8 mouse cellular contexts compared by ENCODE assay signal in the genomic region with DNA sequence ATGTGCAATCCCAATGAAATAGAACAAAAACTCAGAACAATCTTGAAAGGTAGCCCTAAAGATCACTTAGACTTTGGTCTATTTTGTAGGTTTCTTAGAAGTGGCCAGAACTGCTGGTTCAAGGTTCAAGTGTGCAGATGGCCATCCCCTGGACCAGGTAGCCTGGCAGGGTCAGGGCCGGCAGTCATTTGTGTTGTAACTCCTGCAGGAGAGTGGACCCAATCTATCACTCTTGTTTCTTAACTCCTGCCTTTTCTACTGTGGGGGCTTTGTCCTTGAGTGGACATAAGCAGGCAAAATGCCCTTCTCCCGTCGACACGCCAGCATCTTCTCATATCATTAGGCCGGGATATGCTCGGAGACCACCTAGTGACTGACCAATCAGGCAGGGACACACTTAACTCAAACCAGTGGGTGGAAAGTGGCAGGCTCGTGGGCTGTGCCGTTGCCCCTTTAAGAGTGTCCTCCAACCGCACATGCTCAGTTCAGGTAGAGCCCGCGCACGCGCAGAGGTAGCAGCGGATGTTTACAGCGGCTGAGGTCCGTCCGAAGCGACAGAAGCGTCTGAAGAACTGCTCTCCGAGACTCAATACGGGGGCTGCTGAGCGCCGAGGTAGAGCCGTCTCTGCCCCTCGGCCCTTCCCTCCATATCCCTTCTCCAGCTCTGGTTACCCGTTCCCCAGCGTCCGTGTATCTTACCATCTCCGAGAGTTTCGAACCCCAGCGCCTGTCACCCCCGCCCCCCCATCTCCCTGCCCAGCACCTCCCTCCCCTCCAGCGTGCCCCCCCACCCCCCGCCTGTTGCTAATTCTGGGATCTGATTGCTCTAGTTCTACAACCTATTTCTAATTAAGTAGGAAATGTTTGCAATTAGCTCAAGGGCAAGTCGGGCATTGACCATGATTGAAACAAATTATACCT. TPM values are rescaled to one million over a fixed set of nuclear protein-coding genes. Genes with fewer than 3 reads are reported as not detected.
A peak's percentile ranks its signal among the peaks of the same experiment; 100 is the strongest.
DNase-seq lines count a peak whose midpoint lies in the region; ATAC-seq and TF ChIP-seq lines count a peak whose summit lies in the region.

A gene (plus strand): TSS at position 483 of the 921 bp plus-strand sequence.

- under 1% methylated on average over 35 of the region's 35 CpGs for WGBS in kidney, embryonic 14.5 days
- under 1% methylated on average over 35 of the region's 35 CpGs for WGBS in limb, embryonic 15.5 days

- peak; percentile 94 for DNase-seq in A20 (ENCODE audit: low read depth, low spot score)
- DNase-seq in heart, adult 9 months (ENCODE audit: low spot score in 2 of 2), result peak; percentile 94 to 95
- DNase-seq in monocyte, adult 2 months (ENCODE audit: low read depth in 1 of 2, low spot score in 2 of 2), result peak; percentile 41 to 63
- peak; percentile 92 to 94 for DNase-seq in spleen, postnatal 36 days (ENCODE audit: low spot score in 2 of 2)

- H3K36me3 ChIP-seq in kidney, embryonic 14.5 days (ENCODE audit: control insufficient read depth, insufficient read depth, low read length), result peaks cover 8% of the 10 kb centered on the region; the same call in 1 of the 2 replicates
- peaks cover 8% of the 10 kb centered on the region for H3K36me3 ChIP-seq in limb, embryonic 15.5 days

- peaks cover 8% of the 10 kb centered on the region for H3K4me1 ChIP-seq in bone marrow macrophage, adult 2 months (ENCODE audit: control insufficient read depth, insufficient read depth, low read length)
- H3K4me1 ChIP-seq in embryonic fibroblast, embryonic 13.5 days (ENCODE audit: control insufficient read depth, insufficient read depth, low read length), result no peaks in the 10 kb centered on the region
- H3K4me1 ChIP-seq in kidney, embryonic 14.5 days (ENCODE audit: control insufficient read depth, insufficient read depth, low read length), result no peaks in the 10 kb centered on the region; the same call in 1 of the 2 replicates
- H3K4me1 ChIP-seq in limb, embryonic 15.5 days, result peaks cover 8% of the 10 kb centered on the region

- H3K4me2 ChIP-seq in kidney, embryonic 14.5 days (replicated peaks; ENCODE audit: low read depth, low read length), result peak within 1 kb of the TSS; percentile 71
- peak within 1 kb of the TSS; percentile 53 for H3K4me2 ChIP-seq in limb, embryonic 15.5 days

- H3K4me3 ChIP-seq in bone marrow macrophage, adult 2 months (ENCODE audit: insufficient read depth, low read length), result peak within 1 kb of the TSS; percentile 81
- H3K4me3 ChIP-seq in embryonic fibroblast, embryonic 13.5 days (ENCODE audit: insufficient read depth, low read length), result peak within 1 kb of the TSS; percentile 70
- peak within 1 kb of the TSS; percentile 71 for H3K4me3 ChIP-seq in kidney, embryonic 14.5 days (ENCODE audit: low read length)
- H3K4me3 ChIP-seq in limb, embryonic 15.5 days, result peak within 1 kb of the TSS; percentile 76

- TF ChIP-seq POLR2A in bone marrow macrophage, adult 2 months (IDR thresholded peaks at IDR 0.05; ENCODE audit: borderline replicate concordance, low read depth, low read length), result no peak
- TF ChIP-seq POLR2A in embryonic fibroblast, embryonic 13.5 days (IDR thresholded peaks at IDR 0.05; ENCODE audit: low read depth, low read length), result peak; percentile 85

- H3K27me3 ChIP-seq in kidney, embryonic 14.5 days (ENCODE audit: control insufficient read depth, insufficient read depth, low read length), result no peaks in the 10 kb centered on the region
- H3K27me3 ChIP-seq in limb, embryonic 15.5 days, result no peaks in the 10 kb centered on the region

- no peak within 1 kb of the TSS for H3K27ac ChIP-seq in bone marrow macrophage, adult 2 months (ENCODE audit: insufficient read depth, low read depth, low read length)
- no peak within 1 kb of the TSS for H3K27ac ChIP-seq in embryonic fibroblast, embryonic 13.5 days (ENCODE audit: insufficient read depth, low read length)
- H3K27ac ChIP-seq in kidney, embryonic 14.5 days (ENCODE audit: low read depth, low read length), result peak within 1 kb of the TSS; percentile 62; the same call in 1 of the 2 replicates
- peak within 1 kb of the TSS; percentile 86 for H3K27ac ChIP-seq in limb, embryonic 15.5 days

- H3K9ac ChIP-seq in kidney, embryonic 14.5 days (ENCODE audit: low read depth, low read length), result peak within 1 kb of the TSS; percentile 61
- H3K9ac ChIP-seq in limb, embryonic 15.5 days, result peak within 1 kb of the TSS; percentile 52

- TF ChIP-seq CTCF in bone marrow macrophage, adult 2 months (IDR thresholded peaks at IDR 0.05; ENCODE audit: low read depth, low read length), result no peak
- no peak for TF ChIP-seq CTCF in embryonic fibroblast, embryonic 13.5 days (IDR thresholded peaks at IDR 0.05; ENCODE audit: borderline replicate concordance, insufficient read depth, low read length)

- peak; percentile 100 for ATAC-seq in kidney, embryonic 14.5 days (ENCODE audit: low FRiP score, low TSS enrichment)
- ATAC-seq in limb, embryonic 15.5 days (ENCODE audit: insufficient number of reproducible peaks, low FRiP score, low TSS enrichment, low read depth), result peak; percentile 93

- H3K9me3 ChIP-seq in kidney, embryonic 14.5 days (ENCODE audit: control insufficient read depth, low read length), result no peaks in the 10 kb centered on the region
- H3K9me3 ChIP-seq in limb, embryonic 15.5 days, result no peaks in the 10 kb centered on the region

RNA-seq across cellular contexts. Expression of the gene that starts here (rescaled TPM):
- polyA plus RNA-seq in bone marrow macrophage, adult 2 months (2012; ENCODE audit: insufficient read depth, insufficient read length, missing spikeins), result 48.2 and 53.6 TPM in 2 replicates
- polyA plus RNA-seq in embryonic fibroblast, embryonic 13.5 days (2011; ENCODE audit: insufficient read length, low read depth, missing spikeins), result 19.6 and 19.7 TPM in 2 replicates
- polyA plus RNA-seq in kidney, embryonic 14.5 days (2014; fragmentation: Nextera tagmentation; extraction: Ambion mirVana), result 19.9 and 30.0 TPM in 2 replicates
- 30.5 and 32.9 TPM in 2 replicates for polyA plus RNA-seq in limb, embryonic 15.5 days (2015; fragmentation: Nextera tagmentation; extraction: Ambion mirVana)

Comparison
In these comparisons a context has a peak if more than half of its experiments do, and no peak if none do; other contexts are left out.
1. H3K27ac ChIP-seq: peak in kidney, embryonic 14.5 days (single experiment) and limb, embryonic 15.5 days (single experiment); none in bone marrow macrophage, adult 2 months (single experiment) and embryonic fibroblast, embryonic 13.5 days (single experiment).
2. Peak in every context shown above with its lines, with median percentiles within 50 percentile points of each other: DNase-seq and H3K4me3 ChIP-seq.